Comparison of ENCODE assay signal across 15 mouse cellular contexts in genomic region chr14:8305014-8305413, GRCm38 (mm10). TPM values are rescaled to one million over a fixed set of nuclear protein-coding genes. Genes with fewer than 3 reads are reported as not detected.
A peak's percentile ranks its signal among the peaks of the same experiment; 100 is the strongest.
DNase-seq lines count a peak whose midpoint lies in the region; ATAC-seq lines count a peak whose summit lies in the region.
"Had no signal": no experiment of that assay in that cellular context is flagged by ENCODE, and none has a peak within 500 bp of the region (broad histone marks: within the 10 kb centered on the region; RNA-seq: fewer than 3 reads in every experiment).

No protein-coding gene starts in this region.

- H3K27ac ChIP-seq in lung, embryonic 15.5 days: 0 out of 2 replicates have a peak overlapping the region, but pooled peaks have one; percentile 59
- H3K27ac ChIP-seq in intestine, embryonic 16.5 days (ENCODE audit: low read length): no peak overlapping the region
- H3K27ac ChIP-seq in stomach, embryonic 14.5 days (ENCODE audit: low read length): no peak overlapping the region
- H3K27ac ChIP-seq: midbrain, embryonic 15.5 days; neural tube, embryonic 12.5 days had no signal

- no peaks in the 10 kb centered on the region for H3K9me3 ChIP-seq in lung, embryonic 15.5 days
- no peaks in the 10 kb centered on the region for H3K9me3 ChIP-seq in intestine, embryonic 16.5 days (ENCODE audit: control insufficient read depth, low read length)
- no peaks in the 10 kb centered on the region for H3K9me3 ChIP-seq in stomach, embryonic 14.5 days (ENCODE audit: control insufficient read depth, low read depth, low read length)
- H3K9me3 ChIP-seq: midbrain, embryonic 15.5 days; neural tube, embryonic 12.5 days had no signal

- H3K4me1 ChIP-seq in lung, embryonic 15.5 days: peaks cover 24% of the 10 kb centered on the region
- no peaks in the 10 kb centered on the region for H3K4me1 ChIP-seq in intestine, embryonic 16.5 days (ENCODE audit: control insufficient read depth, insufficient read depth, low read length)
- peaks cover 5% of the 10 kb centered on the region; the same call in 1 of the 2 replicates for H3K4me1 ChIP-seq in stomach, embryonic 14.5 days (ENCODE audit: control insufficient read depth, insufficient read depth, low read length)
- H3K4me1 ChIP-seq: midbrain, embryonic 15.5 days had no signal

- H3K36me3 ChIP-seq in lung, embryonic 15.5 days: no peaks in the 10 kb centered on the region
- H3K36me3 ChIP-seq in intestine, embryonic 16.5 days (ENCODE audit: control insufficient read depth, insufficient read depth, low read length): no peaks in the 10 kb centered on the region
- no peaks in the 10 kb centered on the region for H3K36me3 ChIP-seq in stomach, embryonic 14.5 days (ENCODE audit: control insufficient read depth, insufficient read depth, low read length)
- H3K36me3 ChIP-seq: midbrain, embryonic 15.5 days; neural tube, embryonic 12.5 days had no signal

- intact Hi-C loops in heart, postnatal 10 days (cut with DNase I): no loop called here

- H3K4me3 ChIP-seq in lung, embryonic 15.5 days: no peak overlapping the region
- H3K4me3 ChIP-seq in intestine, embryonic 16.5 days (ENCODE audit: low read length): no peak overlapping the region
- no peak overlapping the region for H3K4me3 ChIP-seq in stomach, embryonic 14.5 days (ENCODE audit: low read depth, low read length)
- H3K4me3 ChIP-seq: midbrain, embryonic 15.5 days; neural tube, embryonic 12.5 days had no signal

- H3K27me3 ChIP-seq in lung, embryonic 15.5 days: no peaks in the 10 kb centered on the region
- H3K27me3 ChIP-seq in intestine, embryonic 16.5 days (replicated peaks; ENCODE audit: control insufficient read depth, insufficient read depth, low read length): no peaks in the 10 kb centered on the region
- no peaks in the 10 kb centered on the region for H3K27me3 ChIP-seq in stomach, embryonic 14.5 days (ENCODE audit: control insufficient read depth, insufficient read depth, low read length)

- DNase-seq in kidney, adult 11 months: peak; percentile 19
- DNase-seq in kidney, postnatal 10 days: no peak
- no peak for DNase-seq in lung, postnatal 10 days
- DNase-seq in heart, postnatal 10 days: no peak
- DNase-seq: cerebellum, adult 11-12 months; embryo, embryonic 11 days; gastrocnemius, postnatal 14 days had no signal

- no peak overlapping the region for H3K4me2 ChIP-seq in lung, embryonic 15.5 days
- no peak overlapping the region for H3K4me2 ChIP-seq in intestine, embryonic 16.5 days (ENCODE audit: low read depth, low read length)
- no peak overlapping the region for H3K4me2 ChIP-seq in stomach, embryonic 14.5 days (replicated peaks; ENCODE audit: low read depth, low read length)
- H3K4me2 ChIP-seq: heart, embryonic 11.5 days; midbrain, embryonic 15.5 days; neural tube, embryonic 12.5 days had no signal

- H3K9ac ChIP-seq in lung, embryonic 15.5 days: no peak overlapping the region
- H3K9ac ChIP-seq in intestine, embryonic 16.5 days (ENCODE audit: low read depth, low read length): no peak overlapping the region
- no peak overlapping the region for H3K9ac ChIP-seq in stomach, embryonic 14.5 days (replicated peaks; ENCODE audit: low read depth, low read length)
- H3K9ac ChIP-seq: midbrain, embryonic 15.5 days; neural tube, embryonic 12.5 days had no signal

- ATAC-seq in lung, embryonic 15.5 days (ENCODE audit: borderline replicate concordance, extremely low read depth, low FRiP score, low TSS enrichment): peak; percentile 23; the same call in 1 of the 2 replicates
- ATAC-seq in intestine, embryonic 16.5 days: peak; percentile 53; the same call in 1 of the 2 replicates
- peak; percentile 70 for ATAC-seq in stomach, embryonic 14.5 days (ENCODE audit: insufficient number of reproducible peaks, insufficient read depth, low FRiP score, low read depth)
- ATAC-seq in activated CD4-positive, CD25-positive, alpha-beta regulatory T cell, adult 4 months: no peak
- ATAC-seq: midbrain, embryonic 15.5 days had no signal

- 53% methylated on average over 3 of the region's 3 CpGs for WGBS in lung, embryonic 15.5 days
- WGBS in intestine, embryonic 16.5 days: 44% methylated on average over 3 of the region's 3 CpGs
- WGBS in stomach, embryonic 14.5 days: 52% methylated on average over 3 of the region's 3 CpGs

RNA-seq across cellular contexts. Expression of gene Fam107a, which starts 12.8 kb away (rescaled TPM):
- polyA plus RNA-seq in lung, embryonic 15.5 days (2015; fragmentation: Nextera tagmentation; extraction: Ambion mirVana): 0.54 and 0.59 TPM in 2 replicates
- 0.21 and 0.24 TPM in 2 replicates for polyA plus RNA-seq in intestine, embryonic 16.5 days (2015; fragmentation: Nextera tagmentation; extraction: Ambion mirVana)
- 0.30 and 0.43 TPM in 2 replicates for polyA plus RNA-seq in stomach, embryonic 14.5 days (2014; fragmentation: Nextera tagmentation; extraction: Ambion mirVana)
- polyA plus RNA-seq in activated CD4-positive, CD25-positive, alpha-beta regulatory T cell, adult 4 months (2017; shearing (Covaris generic)): not detected
- total RNA-seq in heart, postnatal 10 days (2021): 10 to 100 TPM in 1 of 2 experiments, 1 to 10 TPM in 1; 2.7 to 11.2 TPM

RNA-seq across cellular contexts. Expression of gene Acox2, which starts 45.9 kb away (rescaled TPM):
- polyA plus RNA-seq in lung, embryonic 15.5 days (2015; fragmentation: Nextera tagmentation; extraction: Ambion mirVana): 0.97 and 1.4 TPM in 2 replicates
- 1.1 and 1.4 TPM in 2 replicates for polyA plus RNA-seq in intestine, embryonic 16.5 days (2015; fragmentation: Nextera tagmentation; extraction: Ambion mirVana)
- polyA plus RNA-seq in stomach, embryonic 14.5 days (2014; fragmentation: Nextera tagmentation; extraction: Ambion mirVana): 0.34 TPM in 1 of 2 replicates, not detected in the other
- not detected for polyA plus RNA-seq in activated CD4-positive, CD25-positive, alpha-beta regulatory T cell, adult 4 months (2017; shearing (Covaris generic))
- under 1 TPM in 1 of 2 experiments, not detected in 1; 0.69 TPM for total RNA-seq in heart, postnatal 10 days (2021)
- total RNA-seq: left cerebral cortex, postnatal 25 days had no signal
- polyA plus RNA-seq: midbrain, embryonic 15.5 days; neural tube, embryonic 12.5 days had no signal
